In genomic region chr3:135885927-135886658, GRCm38 (mm10) we compare ENCODE assay signal across 12 mouse cellular contexts.
DNase-seq lines count a peak whose midpoint lies in the region; ATAC-seq and TF ChIP-seq lines count a peak whose summit lies in the region.
"Had no signal": no experiment of that assay in that cellular context is flagged by ENCODE, and none has a peak within 500 bp of the region (broad histone marks: within the 10 kb centered on the region; RNA-seq: fewer than 3 reads in every experiment).

No protein-coding gene starts in this region.

- no peak for DNase-seq in gastrocnemius, postnatal 36 days
- DNase-seq in gastrocnemius, adult 2 months, result no peak
- DNase-seq in kidney, postnatal 25 days, result no peak
- DNase-seq: liver, embryonic 13.5 days had no signal

- H3K4me1 ChIP-seq in intestine, embryonic 15.5 days (replicated peaks), result no peaks in the 10 kb centered on the region
- H3K4me1 ChIP-seq in intestine, postnatal 0 days (replicated peaks; ENCODE audit: control insufficient read depth, insufficient read depth, low read length), result no peaks in the 10 kb centered on the region
- peaks cover 3% of the 10 kb centered on the region for H3K4me1 ChIP-seq in embryonic facial prominence, embryonic 13.5 days
- H3K4me1 ChIP-seq in hindbrain, embryonic 15.5 days (replicated peaks), result peaks cover 12% of the 10 kb centered on the region
- H3K4me1 ChIP-seq in midbrain, embryonic 16.5 days (ENCODE audit: control insufficient read depth, insufficient read depth, low read length), result peaks cover 8% of the 10 kb centered on the region
- H3K4me1 ChIP-seq: embryonic facial prominence, embryonic 12.5 days; heart, embryonic 10.5 days; liver, embryonic 13.5 days had no signal

- H3K27me3 ChIP-seq in intestine, embryonic 15.5 days (replicated peaks), result no peaks in the 10 kb centered on the region
- H3K27me3 ChIP-seq in intestine, postnatal 0 days (replicated peaks; ENCODE audit: control insufficient read depth, insufficient read depth, low read length), result no peaks in the 10 kb centered on the region
- no peaks in the 10 kb centered on the region for H3K27me3 ChIP-seq in embryonic facial prominence, embryonic 13.5 days
- H3K27me3 ChIP-seq in hindbrain, embryonic 15.5 days, result no peaks in the 10 kb centered on the region
- no peaks in the 10 kb centered on the region for H3K27me3 ChIP-seq in midbrain, embryonic 16.5 days (ENCODE audit: control insufficient read depth, insufficient read depth, low read depth, low read length)
- H3K27me3 ChIP-seq: embryonic facial prominence, embryonic 12.5 days; liver, embryonic 13.5 days had no signal

- 0 out of 2 replicates have a peak, but pooled peaks have one; percentile 6 for ATAC-seq in intestine, embryonic 15.5 days
- no peak for ATAC-seq in intestine, postnatal 0 days
- no peak for ATAC-seq in embryonic facial prominence, embryonic 13.5 days (ENCODE audit: insufficient number of reproducible peaks, insufficient read depth, low FRiP score, low TSS enrichment, low read depth)
- ATAC-seq in hindbrain, embryonic 15.5 days (ENCODE audit: low FRiP score, low read depth), result peak; percentile 69
- peak; percentile 74; the same call in 1 of the 2 replicates for ATAC-seq in midbrain, embryonic 16.5 days

- no peak overlapping the region for H3K9ac ChIP-seq in intestine, embryonic 15.5 days
- H3K9ac ChIP-seq in intestine, postnatal 0 days (ENCODE audit: low read depth, low read length), result no peak overlapping the region
- H3K9ac ChIP-seq in embryonic facial prominence, embryonic 13.5 days, result no peak overlapping the region
- H3K9ac ChIP-seq in hindbrain, embryonic 15.5 days, result no peak overlapping the region
- no peak overlapping the region for H3K9ac ChIP-seq in midbrain, embryonic 16.5 days (ENCODE audit: low read depth, low read length)
- H3K9ac ChIP-seq: embryonic facial prominence, embryonic 12.5 days; liver, embryonic 13.5 days had no signal

- H3K4me2 ChIP-seq in intestine, embryonic 15.5 days (replicated peaks), result no peak overlapping the region
- no peak overlapping the region for H3K4me2 ChIP-seq in intestine, postnatal 0 days (replicated peaks; ENCODE audit: low read depth)
- peak overlapping the region; percentile 32; the same call in 1 of the 2 replicates for H3K4me2 ChIP-seq in embryonic facial prominence, embryonic 13.5 days
- H3K4me2 ChIP-seq in hindbrain, embryonic 15.5 days, result no peak overlapping the region
- H3K4me2 ChIP-seq in midbrain, embryonic 16.5 days (ENCODE audit: low read length), result peak overlapping the region; percentile 34
- H3K4me2 ChIP-seq: embryonic facial prominence, embryonic 12.5 days; liver, embryonic 13.5 days had no signal

- no peak overlapping the region for H3K4me3 ChIP-seq in intestine, embryonic 15.5 days (replicated peaks)
- H3K4me3 ChIP-seq in intestine, postnatal 0 days (ENCODE audit: low read depth, low read length), result no peak overlapping the region
- no peak overlapping the region for H3K4me3 ChIP-seq in embryonic facial prominence, embryonic 13.5 days
- no peak overlapping the region for H3K4me3 ChIP-seq in hindbrain, embryonic 15.5 days
- no peak overlapping the region for H3K4me3 ChIP-seq in midbrain, embryonic 16.5 days (ENCODE audit: low read depth, low read length)
- no peak overlapping the region for H3K4me3 ChIP-seq in gastrocnemius, adult 2 months
- H3K4me3 ChIP-seq: embryonic facial prominence, embryonic 12.5 days; heart, embryonic 10.5 days; liver, embryonic 13.5 days had no signal

- WGBS in intestine, embryonic 15.5 days, result 69% methylated on average over 12 of the region's 12 CpGs
- 68% methylated on average over 12 of the region's 12 CpGs for WGBS in intestine, postnatal 0 days
- WGBS in embryonic facial prominence, embryonic 13.5 days, result 66% methylated on average over 12 of the region's 12 CpGs
- WGBS in hindbrain, embryonic 15.5 days, result 73% methylated on average over 12 of the region's 12 CpGs
- WGBS in midbrain, embryonic 16.5 days, result 71% methylated on average over 12 of the region's 12 CpGs

- no peaks in the 10 kb centered on the region for H3K9me3 ChIP-seq in intestine, embryonic 15.5 days
- no peaks in the 10 kb centered on the region for H3K9me3 ChIP-seq in intestine, postnatal 0 days (ENCODE audit: control insufficient read depth)
- H3K9me3 ChIP-seq in embryonic facial prominence, embryonic 13.5 days, result no peaks in the 10 kb centered on the region
- no peaks in the 10 kb centered on the region for H3K9me3 ChIP-seq in hindbrain, embryonic 15.5 days
- H3K9me3 ChIP-seq in midbrain, embryonic 16.5 days (replicated peaks; ENCODE audit: control insufficient read depth, low read length, poor library complexity, severe bottlenecking), result no peaks in the 10 kb centered on the region
- H3K9me3 ChIP-seq: embryonic facial prominence, embryonic 12.5 days; heart, embryonic 10.5 days; liver, embryonic 13.5 days had no signal

- no peak for TF ChIP-seq CTCF in intestine, postnatal 0 days (IDR thresholded peaks at IDR 0.05; ENCODE audit: low read depth)
- no peak for TF ChIP-seq CTCF in gastrocnemius, adult 2 months (IDR thresholded peaks at IDR 0.05)

- H3K36me3 ChIP-seq in intestine, embryonic 15.5 days, result no peaks in the 10 kb centered on the region
- H3K36me3 ChIP-seq in intestine, postnatal 0 days (ENCODE audit: control insufficient read depth, insufficient read depth), result 0 out of 2 replicates have a peak, but pooled peaks cover 5% of the 10 kb centered on the region
- no peaks in the 10 kb centered on the region for H3K36me3 ChIP-seq in embryonic facial prominence, embryonic 13.5 days
- H3K36me3 ChIP-seq in hindbrain, embryonic 15.5 days, result no peaks in the 10 kb centered on the region
- H3K36me3 ChIP-seq in midbrain, embryonic 16.5 days (ENCODE audit: control insufficient read depth, insufficient read depth, low read length), result no peaks in the 10 kb centered on the region
- H3K36me3 ChIP-seq: embryonic facial prominence, embryonic 12.5 days; heart, embryonic 10.5 days had no signal

- no peak overlapping the region for H3K27ac ChIP-seq in intestine, embryonic 15.5 days
- H3K27ac ChIP-seq in intestine, postnatal 0 days (ENCODE audit: low read depth, low read length), result no peak overlapping the region
- no peak overlapping the region for H3K27ac ChIP-seq in embryonic facial prominence, embryonic 13.5 days
- no peak overlapping the region for H3K27ac ChIP-seq in hindbrain, embryonic 15.5 days (replicated peaks)
- no peak overlapping the region for H3K27ac ChIP-seq in midbrain, embryonic 16.5 days (ENCODE audit: low read length)
- no peak overlapping the region for H3K27ac ChIP-seq in gastrocnemius, adult 2 months
- H3K27ac ChIP-seq: embryonic facial prominence, embryonic 12.5 days; heart, embryonic 10.5 days; kidney, postnatal 0 days; liver, embryonic 13.5 days had no signal

- intact Hi-C loops in gastrocnemius, postnatal 36 days (cut with DNase I), result loop anchor here (2.0 to 5.0 kb wide), 2 partner anchors 1533 to 1866 kb away; no protein-coding TSS in a partner anchor
- intact Hi-C loops in gastrocnemius, adult 2 months (cut with DNase I), result loop anchor here (5.0 kb wide), 2 partner anchors 1531 to 1866 kb away; no protein-coding TSS in a partner anchor

Comparison
In these comparisons a context has a peak if more than half of its experiments do, and no peak if none do; other contexts are left out.
1. ATAC-seq: peak in intestine, embryonic 15.5 days (single experiment), hindbrain, embryonic 15.5 days (single experiment) and midbrain, embryonic 16.5 days (single experiment); none in intestine, postnatal 0 days (single experiment) and embryonic facial prominence, embryonic 13.5 days (single experiment).
2. H3K4me2 ChIP-seq: peak in embryonic facial prominence, embryonic 13.5 days (single experiment) and midbrain, embryonic 16.5 days (single experiment); none in intestine, embryonic 15.5 days (single experiment), intestine, postnatal 0 days (single experiment) and hindbrain, embryonic 15.5 days (single experiment).